Mouse (Mus musculus) cerebellum, adult 2 months (tissue): ENCODE measurements around the gene Pdlim1.

Source experiments
- CTCF ChIP-seq: fragments of 200-500 bp; IDR thresholded peaks from 2 replicates; pipeline ENCODE4 v1.5.1; 2011; ENCODE audit warnings: low read depth, mild to moderate bottlenecking, control low read depth, low read length, moderate library complexity, borderline replicate concordance; ENCODE audit not compliant: insufficient read depth
- POLR2A ChIP-seq: fragments of 200-500 bp; IDR thresholded peaks from 2 replicates; pipeline ENCODE4 v1.6.1; 2011; ENCODE audit warnings: low read length, control low read depth, borderline replicate concordance; ENCODE audit not compliant: insufficient read depth

- no peak for TF ChIP-seq CTCF
- no peak for TF ChIP-seq POLR2A
Measured at GRCm38 (mm10) chr19:40314252-40314651, 42.6 kb upstream of the Pdlim1 start.
